Mouse (Mus musculus): ENCODE results near the gene Cuedc1. TPM values are rescaled to one million over a fixed set of nuclear protein-coding genes. Genes with fewer than 3 reads are reported as not detected.

Gene Cuedc1
- total RNA-seq, 2 experiments from 2014 or later, result 32.0 to 32.1 TPM

GRCm38 (mm10) chr11:88233528-88234427 is 135.9 kb downstream of the Cuedc1 start:
- DNase-seq (ENCODE audit: low spot score in 2 of 2), result no peak

GRCm38 (mm10) chr11:88234789-88235188 is 136.9 kb downstream of the Cuedc1 start:
- DNase-seq (ENCODE audit: low spot score in 2 of 2), result no peak

GRCm38 (mm10) chr11:88235221-88236203 is 137.7 kb downstream of the Cuedc1 start:
- no peak for DNase-seq (ENCODE audit: low spot score in 2 of 2)

GRCm38 (mm10) chr11:88240275-88240674 is 142.4 kb downstream of the Cuedc1 start:
- no peak for DNase-seq (ENCODE audit: low spot score in 2 of 2)

GRCm38 (mm10) chr11:88240736-88241353 is 143.0 kb downstream of the Cuedc1 start:
- DNase-seq (ENCODE audit: low spot score in 2 of 2), result no peak

- no peak for DNase-seq (ENCODE audit: low spot score in 2 of 2)
Measured at GRCm38 (mm10) chr11:88241468-88242301, 143.8 kb downstream of the Cuedc1 start.

Other genes starting within 250 kb of the Cuedc1 start
- gene Mks1, start 244.8 kb upstream of the Cuedc1 start, total RNA-seq (2021), result 1 to 10 TPM; 6.8 to 6.9 TPM
- gene Epx, start 222.5 kb upstream of the Cuedc1 start, total RNA-seq (2021), result under 1 TPM; 0.41 to 0.51 TPM
- not detected for gene Olfr462, start 205.8 kb upstream of the Cuedc1 start, total RNA-seq (2021)
- not detected for gene Olfr463, start 200.7 kb upstream of the Cuedc1 start, total RNA-seq (2021)
- gene Olfr464, start 177.1 kb upstream of the Cuedc1 start, total RNA-seq (2021), result not detected
- 100 to 1,000 TPM; 406 to 432 TPM for gene Dynll2, start 110.5 kb upstream of the Cuedc1 start, total RNA-seq (2021)
- 100 to 1,000 TPM; 202 to 214 TPM for gene Srsf1, start 50.7 kb upstream of the Cuedc1 start, total RNA-seq (2021)
- gene Vezf1, start 29.8 kb upstream of the Cuedc1 start, total RNA-seq (2021), result 10 to 100 TPM; 24.8 to 27.7 TPM
- 10 to 100 TPM; 58.2 to 61.3 TPM for gene Mrps23, start 106.3 kb downstream of the Cuedc1 start, total RNA-seq (2021)
- not detected for gene Ccdc182, start 196.0 kb downstream of the Cuedc1 start, total RNA-seq (2021)

Measured in layer of hippocampus, postnatal 14 days (tissue).